Mouse (Mus musculus): ENCODE data around the gene Nrros.

- TF ChIP-seq POLR2A (IDR thresholded peaks at IDR 0.05; ENCODE audit: borderline replicate concordance, insufficient read depth, low read length) (peak; percentile 20; the same call in 1 of the 2 replicates), CTCF (IDR thresholded peaks at IDR 0.05; ENCODE audit: borderline replicate concordance, insufficient read depth, low read depth, low read length) (no peak)
These were observed at the start of gene Nrros for GRCm38 (mm10) chr16:32165281-32165821.
